19 mouse cellular contexts compared by ENCODE assay signal in the genomic region with DNA sequence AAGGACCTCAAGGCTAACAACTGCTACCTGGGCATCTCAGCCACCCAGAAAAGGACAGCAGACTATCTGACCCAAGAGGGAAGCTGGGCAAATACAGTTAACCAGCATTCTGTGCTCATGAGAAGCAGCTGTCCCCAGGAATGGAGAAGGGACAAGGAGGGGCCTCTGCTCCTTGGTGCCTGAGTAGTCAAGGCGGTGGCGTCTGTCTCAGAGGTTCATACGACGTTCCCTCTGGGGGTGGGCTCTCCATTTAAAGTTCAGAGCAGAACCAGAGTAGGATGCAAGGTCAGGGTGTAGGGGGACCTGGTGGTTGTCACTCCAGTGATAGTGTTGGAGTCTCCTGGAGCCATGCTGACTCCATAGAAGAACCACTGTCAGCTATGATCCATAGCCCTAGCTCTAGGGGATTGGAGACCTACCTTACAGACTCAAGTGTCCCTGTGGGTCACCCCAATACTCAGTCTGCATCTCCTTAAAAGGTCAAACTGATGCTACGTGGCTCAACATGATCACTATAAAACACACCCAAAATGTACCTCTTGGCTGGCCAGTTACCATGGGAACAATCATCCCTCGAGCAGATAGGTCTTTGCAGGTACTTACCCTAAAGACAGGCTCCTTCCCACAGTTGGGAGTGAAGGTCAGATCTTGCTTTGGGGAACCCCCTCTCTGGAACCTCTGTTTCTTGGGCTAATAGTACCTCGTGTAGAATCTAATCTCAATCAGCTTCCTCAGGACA. TPM values are rescaled to one million over a fixed set of nuclear protein-coding genes. Genes with fewer than 3 reads are reported as not detected.
DNase-seq lines count a peak whose midpoint lies in the region; TF ChIP-seq lines count a peak whose summit lies in the region.
"Had no signal": no experiment of that assay in that cellular context is flagged by ENCODE, and none has a peak within 500 bp of the region (broad histone marks: within the 10 kb centered on the region; RNA-seq: fewer than 3 reads in every experiment).

No protein-coding gene starts in this region.

- TF ChIP-seq POLR2A in embryonic fibroblast, embryonic 13.5 days (IDR thresholded peaks at IDR 0.05; ENCODE audit: low read depth, low read length) = peak; percentile 28; the same call in 1 of the 2 replicates

- no peak overlapping the region for H3K4me3 ChIP-seq in embryonic fibroblast, embryonic 13.5 days (ENCODE audit: insufficient read depth, low read length)
- H3K4me3 ChIP-seq: embryonic facial prominence, embryonic 13.5 days; forebrain, embryonic 13.5 days; hindbrain, embryonic 15.5 days; intestine, embryonic 15.5 days; midbrain, embryonic 12.5 days; neural tube, embryonic 12.5 days had no signal

- no peak overlapping the region for H3K27ac ChIP-seq in embryonic fibroblast, embryonic 13.5 days (ENCODE audit: insufficient read depth, low read length)
- H3K27ac ChIP-seq: embryonic facial prominence, embryonic 13.5 days; forebrain, embryonic 13.5 days; hindbrain, embryonic 15.5 days; intestine, embryonic 15.5 days; midbrain, embryonic 12.5 days; neural tube, embryonic 12.5 days had no signal

- H3K4me1 ChIP-seq in embryonic fibroblast, embryonic 13.5 days (ENCODE audit: control insufficient read depth, insufficient read depth, low read length) = no peaks in the 10 kb centered on the region

- DNase-seq in embryo, embryonic 10 days (ENCODE audit: low spot score) = peak; percentile 1
- DNase-seq in embryo, embryonic 9.5 days (ENCODE audit: extremely low spot score) = no peak
- peak; percentile 3 for DNase-seq in kidney, postnatal 10 days
- DNase-seq in kidney, postnatal 36 days = no peak
- peak; percentile 6 to 41 for DNase-seq in spleen, postnatal 4 days (ENCODE audit: low spot score in 2 of 2)
- DNase-seq in spleen, postnatal 14 days (ENCODE audit: low spot score in 2 of 2) = no peak
- DNase-seq in yolk sac, embryonic 10.5 days (ENCODE audit: low spot score) = no peak
- DNase-seq: adrenal gland, postnatal 25 days; cerebellum, postnatal 14 days; kidney, adult 9 months; retina, postnatal 1 day; right cerebral cortex, postnatal 25 days had no signal

- TF ChIP-seq CTCF in embryonic fibroblast, embryonic 13.5 days (IDR thresholded peaks at IDR 0.05; ENCODE audit: borderline replicate concordance, insufficient read depth, low read length) = no peak

RNA-seq across cellular contexts. Expression of gene Nup62, which starts 4.9 kb away (rescaled TPM):
- polyA plus RNA-seq in embryonic fibroblast, embryonic 13.5 days (2011; ENCODE audit: insufficient read length, low read depth, missing spikeins) = 41.1 and 41.2 TPM in 2 replicates

RNA-seq across cellular contexts. Expression of gene Il4i1, which starts 5.2 kb away (rescaled TPM):
- 2.1 and 2.3 TPM in 2 replicates for polyA plus RNA-seq in embryonic fibroblast, embryonic 13.5 days (2011; ENCODE audit: insufficient read length, low read depth, missing spikeins)

RNA-seq across cellular contexts. Expression of gene Atf5, which starts 5.5 kb away (rescaled TPM):
- 342 and 471 TPM in 2 replicates for polyA plus RNA-seq in embryonic fibroblast, embryonic 13.5 days (2011; ENCODE audit: insufficient read length, low read depth, missing spikeins)

RNA-seq across cellular contexts. Expression of gene Akt1s1, which starts 37.8 kb away (rescaled TPM):
- polyA plus RNA-seq in embryonic fibroblast, embryonic 13.5 days (2011; ENCODE audit: insufficient read length, low read depth, missing spikeins) = 80.0 and 84.2 TPM in 2 replicates

RNA-seq across cellular contexts. Expression of gene Tbc1d17, which starts 37.9 kb away (rescaled TPM):
- 26.9 and 33.8 TPM in 2 replicates for polyA plus RNA-seq in embryonic fibroblast, embryonic 13.5 days (2011; ENCODE audit: insufficient read length, low read depth, missing spikeins)

Comparison
In these comparisons a context has a peak if more than half of its experiments do, and no peak if none do; other contexts are left out.
1. DNase-seq: peak in embryo, embryonic 10 days (single experiment), kidney, postnatal 10 days (single experiment) and spleen, postnatal 4 days (2 of 2); none in embryo, embryonic 9.5 days (single experiment), kidney, postnatal 36 days (0 of 2), spleen, postnatal 14 days (0 of 2) and yolk sac, embryonic 10.5 days (single experiment).